Mouse (Mus musculus) T-helper 17 cell (primary cell): ENCODE measurements at regions not wholly inside any gene's neighbourhood (a gene's known extent, or its start where the extent isn't known, plus 50 kb on each side); places are given as distances from the start of the nearest gene placed in this dataset.

Experiments
- in situ Hi-C, 2 experiments: fragments of 300-600 bp; cut with MboI, MseI; formaldehyde crosslinking; loops; 1 replicate in 1 of 2; 2 replicates in 1 of 2; pipeline ENCODE4 v1.15.1; 2025; ENCODE audit warnings: high pct_unique_total_duplicates in 2 of 2

- in situ Hi-C loops = loop anchor here (10.0 to 25.0 kb wide), 2 partner anchors 281 to 987 kb away; no protein-coding TSS in a partner anchor
These were observed 99.0 kb upstream of the Slc7a12 start for GRCm38 (mm10) chr3:14381421-14381992.

- in situ Hi-C loops = loop anchor here (25.0 kb wide), 1 partner anchor 272 kb away; no protein-coding TSS in a partner anchor
These were observed 89.8 kb upstream of the Slc7a12 start for GRCm38 (mm10) chr3:14390656-14391055.

- in situ Hi-C loops = loop anchor here (25.0 kb wide), 1 partner anchor 264 kb away; no protein-coding TSS in a partner anchor
These were observed 81.8 kb upstream of the Slc7a12 start for GRCm38 (mm10) chr3:14398676-14399075.

- in situ Hi-C loops = loop anchor here in 1 of 2 experiments (5.0 kb wide), 1 partner anchor 79 kb away; no protein-coding TSS in a partner anchor
These were observed 71.9 kb upstream of the Slc7a12 start for GRCm38 (mm10) chr3:14408435-14409125.
